Mouse (Mus musculus) heart, embryonic 13.5 days (tissue): Measurements from ENCODE around the gene Pmepa1. TPM values are rescaled to one million over a fixed set of nuclear protein-coding genes. Genes with fewer than 3 reads are reported as not detected.
A peak's percentile ranks its signal among the peaks of the same experiment; 100 is the strongest.

Experiments used
- ATAC-seq: fragments of 200-750 bp; cut with Nextera tagmentation; 2 replicates; pipeline ENCODE4 v1.8.0; 2017; ENCODE audit warnings: moderate TSS enrichment; ENCODE audit not compliant: insufficient number of reproducible peaks, low FRiP score, low TSS enrichment; ENCODE audit errors: extremely low read depth
- H3K27ac ChIP-seq: fragments of 300-500 bp; sonication (generic); replicated peaks from 2 replicates; pipeline ENCODE4 v1.5.1; 2015; ENCODE audit warnings: moderate library complexity, mild to moderate bottlenecking, inconsistent platforms
- H3K27me3 ChIP-seq: fragments of 300-500 bp; sonication (generic); replicated peaks from 2 replicates; pipeline ENCODE4 v1.6.1; 2015; ENCODE audit warnings: mild to moderate bottlenecking, inconsistent platforms
- H3K36me3 ChIP-seq: fragments of 300-500 bp; sonication (generic); 2 replicates; pipeline ENCODE4 v1.6.1; 2015; ENCODE audit warnings: mild to moderate bottlenecking, inconsistent platforms
- H3K4me1 ChIP-seq: fragments of 300-500 bp; sonication (generic); 2 replicates; pipeline ENCODE4 v1.6.1; 2015; ENCODE audit warnings: inconsistent platforms
- H3K4me2 ChIP-seq: fragments of 300-500 bp; sonication (generic); 2 replicates; pipeline ENCODE4 v1.6.1; 2015; ENCODE audit warnings: inconsistent platforms, mild to moderate bottlenecking, moderate library complexity
- H3K4me3 ChIP-seq: fragments of 300-500 bp; sonication (generic); 2 replicates; pipeline ENCODE4 v1.5.1; 2015; ENCODE audit warnings: moderate library complexity, mild to moderate bottlenecking, inconsistent platforms
- H3K9ac ChIP-seq: fragments of 300-500 bp; sonication (generic); 2 replicates; pipeline ENCODE4 v1.6.1; 2015; ENCODE audit warnings: inconsistent platforms, mild to moderate bottlenecking, moderate library complexity
- H3K9me3 ChIP-seq: fragments of 300-500 bp; sonication (generic); 2 replicates; pipeline ENCODE4 v1.6.1; 2016; ENCODE audit warnings: inconsistent platforms
- WGBS: fragments of 180-500 bp; shearing (Covaris S2); methylation state at CpG from one replicate; pipeline ENCODE4 v1.1.7; 2015; ENCODE audit warnings: mixed read lengths; 5-methylcytosine and 5-hydroxymethylcytosine counted together
- polyA plus RNA-seq: library from polyadenylated mRNA; unstranded; fragments of >200 nt; fragmentation: Nextera tagmentation; extraction: Ambion mirVana; gene quantifications from 2 replicates; pipeline ENCODE4 v1.2.1, GENCODE M21; 2015

The Pmepa1 gene
- polyA plus RNA-seq, 1 experiment from 2014 or later: 3.4 TPM

- WGBS: 64% methylated on average over 6 of the region's 6 CpGs
These were observed 16.7 kb upstream of the Pmepa1 start for GRCm38 (mm10) chr2:173293042-173293441.

GRCm38 (mm10) chr2:173292551-173292950 lies 16.2 kb upstream of the Pmepa1 start:
- H3K27ac ChIP-seq: no peak overlapping the region
- 85% methylated on average over 2 of the region's 2 CpGs for WGBS
- no peaks in the 10 kb centered on the region for H3K4me1 ChIP-seq
- no peak overlapping the region for H3K4me3 ChIP-seq
- H3K4me2 ChIP-seq: no peak overlapping the region
- H3K36me3 ChIP-seq: no peaks in the 10 kb centered on the region
- no peak overlapping the region for H3K9ac ChIP-seq
- no peaks in the 10 kb centered on the region for H3K9me3 ChIP-seq
- no peak for ATAC-seq
- H3K27me3 ChIP-seq: no peaks in the 10 kb centered on the region

More at GRCm38 (mm10) chr2:173293042-173293441, 16.7 kb upstream of the Pmepa1 start:
- H3K36me3 ChIP-seq: no peaks in the 10 kb centered on the region
- no peaks in the 10 kb centered on the region for H3K4me1 ChIP-seq
- no peak overlapping the region for H3K4me2 ChIP-seq
- H3K9me3 ChIP-seq: no peaks in the 10 kb centered on the region
- no peak overlapping the region for H3K9ac ChIP-seq
- H3K27ac ChIP-seq: no peak overlapping the region
- no peaks in the 10 kb centered on the region for H3K27me3 ChIP-seq
- no peak overlapping the region for H3K4me3 ChIP-seq
- no peak for ATAC-seq

DNA sequence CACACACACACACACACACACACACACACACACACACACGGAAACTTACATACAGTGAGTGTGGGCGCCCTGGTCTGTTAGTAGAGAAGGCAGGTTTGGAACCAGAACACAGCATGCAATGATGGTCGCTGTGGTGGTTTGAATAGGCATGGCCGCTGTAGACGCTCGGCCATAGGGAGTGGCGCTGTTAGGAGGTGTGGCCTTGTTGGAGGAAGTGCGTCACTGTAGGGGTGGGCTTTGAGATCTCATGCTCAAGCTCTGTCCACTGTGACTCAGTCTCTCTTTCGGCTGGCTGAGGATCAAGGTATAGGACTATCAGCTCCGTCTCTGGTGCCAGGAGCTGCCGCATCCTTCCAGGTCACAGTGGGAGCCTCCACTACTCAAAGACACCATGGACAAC lies 14.6 kb upstream of the Pmepa1 start:
- H3K36me3 ChIP-seq: no peaks in the 10 kb centered on the region
- H3K27me3 ChIP-seq: no peaks in the 10 kb centered on the region
- no peak overlapping the region for H3K4me2 ChIP-seq
- ATAC-seq: no peak
- H3K4me3 ChIP-seq: no peak overlapping the region
- no peak overlapping the region for H3K27ac ChIP-seq
- no peaks in the 10 kb centered on the region for H3K4me1 ChIP-seq
- 83% methylated on average over 11 of the region's 11 CpGs for WGBS
- no peaks in the 10 kb centered on the region for H3K9me3 ChIP-seq
- no peak overlapping the region for H3K9ac ChIP-seq

DNA sequence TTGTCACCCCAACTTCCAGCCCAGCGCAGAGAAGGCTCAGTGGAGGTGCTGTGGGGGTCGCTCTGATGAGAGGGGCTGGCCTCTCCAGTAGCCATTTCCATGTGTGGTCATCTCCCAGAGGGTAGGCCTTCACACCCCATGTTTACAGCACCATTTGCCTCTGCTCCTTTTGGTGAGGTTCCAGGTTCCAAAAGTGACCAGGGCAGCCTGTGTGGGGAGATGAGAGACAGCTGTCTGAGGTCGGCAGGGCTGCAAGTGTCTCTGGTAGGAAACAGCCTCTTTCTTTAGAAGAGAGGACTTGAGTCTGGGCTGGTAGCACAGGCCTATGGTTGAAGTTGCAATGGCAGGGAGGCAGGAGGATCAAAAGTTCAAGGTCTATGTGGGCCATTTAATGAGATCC lies 13.6 kb upstream of the Pmepa1 start:
- Histone ChIP-seq H3K36me3 (no peaks in the 10 kb centered on the region), H3K4me2 (no peak overlapping the region), H3K9me3 (no peaks in the 10 kb centered on the region), H3K4me3 (no peak overlapping the region), H3K9ac (no peak overlapping the region), H3K4me1 (no peaks in the 10 kb centered on the region), H3K27ac (no peak overlapping the region), H3K27me3 (no peaks in the 10 kb centered on the region)
- 51% methylated on average over 3 of the region's 3 CpGs for WGBS
- ATAC-seq: no peak

GRCm38 (mm10) chr2:173285816-173286538 lies 9.6 kb upstream of the Pmepa1 start:
- Histone ChIP-seq H3K9ac (no peak overlapping the region), H3K36me3 (no peaks in the 10 kb centered on the region), H3K4me2 (no peak overlapping the region), H3K27ac (no peak overlapping the region), H3K4me1 (peaks cover 20% of the 10 kb centered on the region), H3K27me3 (no peaks in the 10 kb centered on the region; the same call in 1 of the 2 replicates), H3K9me3 (no peaks in the 10 kb centered on the region), H3K4me3 (no peak overlapping the region)
- ATAC-seq: no peak
- WGBS: 80% methylated on average over 12 of the region's 12 CpGs

DNA sequence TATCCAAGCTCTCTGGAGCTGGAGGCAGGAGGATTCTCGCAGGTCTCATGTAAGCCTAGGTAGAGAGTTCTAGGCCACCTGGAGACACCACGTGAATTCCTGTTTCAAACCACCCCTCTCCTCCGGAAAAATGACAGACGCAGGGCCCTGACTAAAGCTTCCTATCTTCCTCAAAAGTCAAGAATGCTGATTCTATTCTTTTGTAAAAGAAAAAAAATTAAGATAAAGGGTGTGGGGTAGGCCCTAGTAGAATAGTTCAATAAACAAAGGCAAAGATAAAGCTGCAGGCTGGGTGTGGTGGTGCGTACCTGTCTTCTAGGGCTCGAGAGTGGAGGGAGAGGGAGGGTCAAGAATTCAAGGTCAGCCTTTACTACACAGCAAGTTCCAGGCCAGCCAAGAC lies 8.4 kb upstream of the Pmepa1 start:
- Histone ChIP-seq H3K27me3 (no peaks in the 10 kb centered on the region; the same call in 1 of the 2 replicates), H3K36me3 (no peaks in the 10 kb centered on the region), H3K4me3 (no peak overlapping the region), H3K9ac (0 out of 2 replicates have a peak overlapping the region, but pooled peaks have one; percentile 47), H3K27ac (no peak overlapping the region), H3K9me3 (no peaks in the 10 kb centered on the region), H3K4me2 (no peak overlapping the region), H3K4me1 (peaks cover 25% of the 10 kb centered on the region)
- ATAC-seq: no peak
- WGBS: 72% methylated on average over 6 of the region's 6 CpGs

GRCm38 (mm10) chr2:173282191-173282590 lies 5.9 kb upstream of the Pmepa1 start:
- Histone ChIP-seq H3K4me2 (no peak overlapping the region), H3K4me3 (no peak overlapping the region), H3K27me3 (no peaks in the 10 kb centered on the region; the same call in 1 of the 2 replicates), H3K36me3 (no peaks in the 10 kb centered on the region), H3K9ac (no peak overlapping the region), H3K9me3 (no peaks in the 10 kb centered on the region), H3K27ac (no peak overlapping the region), H3K4me1 (peaks cover 29% of the 10 kb centered on the region)
- ATAC-seq: no peak
- WGBS: 80% methylated on average over 8 of the region's 8 CpGs

DNA sequence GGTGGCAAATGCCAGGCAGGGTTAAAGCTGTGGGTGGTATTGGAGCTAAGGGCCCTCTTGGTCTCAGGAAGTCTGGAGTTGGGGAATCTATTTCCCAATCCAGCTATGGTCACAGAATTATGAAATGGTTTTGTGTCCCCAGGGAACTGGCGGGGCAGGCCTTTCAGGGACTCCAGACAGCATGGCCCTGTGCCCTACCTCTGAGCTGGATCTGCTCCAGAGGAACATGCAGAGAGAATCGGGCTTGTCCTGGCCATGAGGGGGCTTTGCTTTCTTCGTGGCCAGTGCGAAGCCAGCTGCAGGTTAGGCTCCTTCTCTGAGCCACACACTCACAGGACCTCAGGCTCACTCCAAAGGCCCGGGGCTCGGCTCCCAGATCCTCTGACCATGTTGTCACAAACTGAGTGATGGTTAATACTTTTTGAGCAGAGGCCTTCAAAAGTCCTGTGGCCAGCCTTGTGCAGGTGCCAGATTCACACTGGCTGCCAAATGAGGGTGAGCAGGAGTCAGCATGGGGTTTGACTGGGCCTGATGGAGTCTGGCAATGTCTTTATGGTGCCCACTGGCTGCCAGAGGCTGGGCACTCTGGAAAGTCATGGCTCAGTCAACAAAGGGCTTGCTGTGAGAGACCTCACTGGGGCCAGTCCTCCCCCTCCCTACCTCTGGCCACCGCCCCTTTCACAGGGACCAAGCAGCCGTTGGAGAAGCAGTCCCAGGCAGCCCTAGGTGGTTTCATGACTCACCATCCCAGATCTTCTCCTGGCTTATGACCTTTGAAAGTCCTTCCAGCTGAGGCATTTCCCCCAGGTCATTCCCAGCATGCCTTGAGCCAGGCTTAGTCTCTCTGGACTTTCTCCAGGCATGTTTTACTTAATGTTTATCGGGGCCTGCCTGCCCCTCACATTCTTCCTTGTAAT lies 4.9 kb upstream of the Pmepa1 start:
- Histone ChIP-seq H3K27me3 (no peaks in the 10 kb centered on the region; the same call in 1 of the 2 replicates), H3K36me3 (no peaks in the 10 kb centered on the region), H3K4me1 (peaks cover 34% of the 10 kb centered on the region), H3K9me3 (no peaks in the 10 kb centered on the region), H3K4me2 (no peak overlapping the region), H3K4me3 (no peak overlapping the region), H3K27ac (0 out of 2 replicates have a peak overlapping the region, but pooled peaks have one; percentile 22), H3K9ac (no peak overlapping the region)
- no peak for ATAC-seq
- WGBS: 54% methylated on average over 9 of the region's 9 CpGs

GRCm38 (mm10) chr2:173278846-173279580 lies 2.7 kb upstream of the Pmepa1 start:
- no peaks in the 10 kb centered on the region for H3K36me3 ChIP-seq
- H3K4me2 ChIP-seq: no peak overlapping the region
- H3K27me3 ChIP-seq: no peaks in the 10 kb centered on the region; the same call in 1 of the 2 replicates
- no peaks in the 10 kb centered on the region for H3K9me3 ChIP-seq
- no peak for ATAC-seq
- 72% methylated on average over 16 of the region's 16 CpGs for WGBS
- no peak overlapping the region for H3K4me3 ChIP-seq
- H3K9ac ChIP-seq: no peak overlapping the region
- H3K27ac ChIP-seq: no peak overlapping the region
- H3K4me1 ChIP-seq: peaks cover 38% of the 10 kb centered on the region

GRCm38 (mm10) chr2:173276859-173277258 lies 526 bp upstream of the Pmepa1 start:
- ATAC-seq: no peak
- H3K4me3 ChIP-seq: peak overlapping the region; percentile 99
- peaks cover 55% of the 10 kb centered on the region for H3K4me1 ChIP-seq
- H3K4me2 ChIP-seq: peak overlapping the region; percentile 84
- peak overlapping the region; percentile 83 for H3K27ac ChIP-seq
- H3K9ac ChIP-seq: peak overlapping the region; percentile 99
- H3K9me3 ChIP-seq: no peaks in the 10 kb centered on the region
- WGBS: 5% methylated on average over 12 of the region's 12 CpGs
- no peaks in the 10 kb centered on the region for H3K27me3 ChIP-seq
- no peaks in the 10 kb centered on the region for H3K36me3 ChIP-seq
